Mouse (Mus musculus): ENCODE results near the gene Mvb12b. TPM values are rescaled to one million over a fixed set of nuclear protein-coding genes. Genes with fewer than 3 reads are reported as not detected.

Mvb12b gene
- polyA plus RNA-seq, 1 experiment from 2014 or later = 12.4 TPM

GRCm38 (mm10) chr2:33818385-33818784 is 69.4 kb downstream of the Mvb12b start:
- H3K27me3 ChIP-seq (ENCODE audit: control insufficient read depth, insufficient read depth, low read length) = peaks cover 5% of the 10 kb centered on the region; the same call in 1 of the 2 replicates
- H3K4me1 ChIP-seq (ENCODE audit: control insufficient read depth, insufficient read depth, low read length) = no peaks in the 10 kb centered on the region
- H3K4me2 ChIP-seq = no peak overlapping the region
- no peak overlapping the region for H3K4me3 ChIP-seq (ENCODE audit: low read depth, low read length)
- no peak overlapping the region for H3K9ac ChIP-seq (ENCODE audit: low read depth, low read length)
- no peak overlapping the region for H3K27ac ChIP-seq (ENCODE audit: low read depth, low read length)
- no peaks in the 10 kb centered on the region for H3K36me3 ChIP-seq (ENCODE audit: control insufficient read depth, insufficient read depth, low read length)
- 95% methylated on average over 2 of the region's 2 CpGs for WGBS (ENCODE audit: insufficient replicate concordance)
- no peak for ATAC-seq (replicated peaks; ENCODE audit: insufficient number of reproducible peaks, low FRiP score, low TSS enrichment)
- H3K9me3 ChIP-seq (replicated peaks; ENCODE audit: control insufficient read depth, low read length) = no peaks in the 10 kb centered on the region

GRCm38 (mm10) chr2:33817663-33818346 is 69.9 kb downstream of the Mvb12b start:
- H3K9ac ChIP-seq (ENCODE audit: low read depth, low read length) = no peak overlapping the region
- 73% methylated on average over 9 of the region's 9 CpGs for WGBS (ENCODE audit: insufficient replicate concordance)

GRCm38 (mm10) chr2:33817080-33817479 is 70.7 kb downstream of the Mvb12b start:
- no peak for ATAC-seq (replicated peaks; ENCODE audit: insufficient number of reproducible peaks, low FRiP score, low TSS enrichment)
- H3K9me3 ChIP-seq (replicated peaks; ENCODE audit: control insufficient read depth, low read length) = no peaks in the 10 kb centered on the region
- no peak overlapping the region for H3K4me2 ChIP-seq
- 0 out of 2 replicates have a peak, but pooled peaks cover under 1% of the 10 kb centered on the region for H3K4me1 ChIP-seq (ENCODE audit: control insufficient read depth, insufficient read depth, low read length)
- no peak overlapping the region for H3K9ac ChIP-seq (ENCODE audit: low read depth, low read length)
- no peaks in the 10 kb centered on the region for H3K36me3 ChIP-seq (ENCODE audit: control insufficient read depth, insufficient read depth, low read length)
- H3K4me3 ChIP-seq (ENCODE audit: low read depth, low read length) = no peak overlapping the region
- WGBS (ENCODE audit: insufficient replicate concordance) = 74% methylated on average over 4 of the region's 4 CpGs
- H3K27ac ChIP-seq (ENCODE audit: low read depth, low read length) = no peak overlapping the region
- peaks cover 5% of the 10 kb centered on the region; the same call in 1 of the 2 replicates for H3K27me3 ChIP-seq (ENCODE audit: control insufficient read depth, insufficient read depth, low read length)

More at GRCm38 (mm10) chr2:33817663-33818346, 69.9 kb downstream of the Mvb12b start:
- no peak overlapping the region for H3K27ac ChIP-seq (ENCODE audit: low read depth, low read length)
- peaks cover 5% of the 10 kb centered on the region; the same call in 1 of the 2 replicates for H3K27me3 ChIP-seq (ENCODE audit: control insufficient read depth, insufficient read depth, low read length)
- no peaks in the 10 kb centered on the region for H3K4me1 ChIP-seq (ENCODE audit: control insufficient read depth, insufficient read depth, low read length)
- ATAC-seq (replicated peaks; ENCODE audit: insufficient number of reproducible peaks, low FRiP score, low TSS enrichment) = no peak
- no peak overlapping the region for H3K4me2 ChIP-seq
- no peaks in the 10 kb centered on the region for H3K36me3 ChIP-seq (ENCODE audit: control insufficient read depth, insufficient read depth, low read length)
- H3K9me3 ChIP-seq (replicated peaks; ENCODE audit: control insufficient read depth, low read length) = no peaks in the 10 kb centered on the region
- no peak overlapping the region for H3K4me3 ChIP-seq (ENCODE audit: low read depth, low read length)

- H3K4me2 ChIP-seq = no peak overlapping the region
- WGBS (ENCODE audit: insufficient replicate concordance) = 62% methylated on average over 8 of the region's 8 CpGs
- 0 out of 2 replicates have a peak, but pooled peaks cover 3% of the 10 kb centered on the region for H3K4me1 ChIP-seq (ENCODE audit: control insufficient read depth, insufficient read depth, low read length)
- H3K27ac ChIP-seq (ENCODE audit: low read depth, low read length) = no peak overlapping the region
- H3K36me3 ChIP-seq (ENCODE audit: control insufficient read depth, insufficient read depth, low read length) = no peaks in the 10 kb centered on the region
- no peak overlapping the region for H3K9ac ChIP-seq (ENCODE audit: low read depth, low read length)
- no peak overlapping the region for H3K4me3 ChIP-seq (ENCODE audit: low read depth, low read length)
- H3K27me3 ChIP-seq (ENCODE audit: control insufficient read depth, insufficient read depth, low read length) = 0 out of 2 replicates have a peak, but pooled peaks cover 2% of the 10 kb centered on the region
- ATAC-seq (replicated peaks; ENCODE audit: insufficient number of reproducible peaks, low FRiP score, low TSS enrichment) = no peak
- H3K9me3 ChIP-seq (replicated peaks; ENCODE audit: control insufficient read depth, low read length) = no peaks in the 10 kb centered on the region
These were observed 73.2 kb downstream of the Mvb12b start for GRCm38 (mm10) chr2:33814581-33814980.

- no peaks in the 10 kb centered on the region for H3K9me3 ChIP-seq (replicated peaks; ENCODE audit: control insufficient read depth, low read length)
- H3K36me3 ChIP-seq (ENCODE audit: control insufficient read depth, insufficient read depth, low read length) = no peaks in the 10 kb centered on the region
- 42% methylated on average over 8 of the region's 8 CpGs for WGBS (ENCODE audit: insufficient replicate concordance)
- no peak overlapping the region for H3K27ac ChIP-seq (ENCODE audit: low read depth, low read length)
- no peak for ATAC-seq (replicated peaks; ENCODE audit: insufficient number of reproducible peaks, low FRiP score, low TSS enrichment)
- H3K4me2 ChIP-seq = no peak overlapping the region
- no peak overlapping the region for H3K9ac ChIP-seq (ENCODE audit: low read depth, low read length)
- no peak overlapping the region for H3K4me3 ChIP-seq (ENCODE audit: low read depth, low read length)
- H3K4me1 ChIP-seq (ENCODE audit: control insufficient read depth, insufficient read depth, low read length) = 0 out of 2 replicates have a peak, but pooled peaks cover 3% of the 10 kb centered on the region
- 0 out of 2 replicates have a peak, but pooled peaks cover 2% of the 10 kb centered on the region for H3K27me3 ChIP-seq (ENCODE audit: control insufficient read depth, insufficient read depth, low read length)
These were observed 74.1 kb downstream of the Mvb12b start for GRCm38 (mm10) chr2:33813501-33814240.

GRCm38 (mm10) chr2:33812980-33813379 is 74.8 kb downstream of the Mvb12b start:
- Histone ChIP-seq H3K27me3 (ENCODE audit: control insufficient read depth, insufficient read depth, low read length) (no peaks in the 10 kb centered on the region), H3K36me3 (ENCODE audit: control insufficient read depth, insufficient read depth, low read length) (no peaks in the 10 kb centered on the region), H3K27ac (ENCODE audit: low read depth, low read length) (no peak overlapping the region), H3K4me2 (no peak overlapping the region), H3K4me3 (ENCODE audit: low read depth, low read length) (no peak overlapping the region), H3K4me1 (ENCODE audit: control insufficient read depth, insufficient read depth, low read length) (0 out of 2 replicates have a peak, but pooled peaks cover 3% of the 10 kb centered on the region), H3K9ac (ENCODE audit: low read depth, low read length) (no peak overlapping the region), H3K9me3 (replicated peaks; ENCODE audit: control insufficient read depth, low read length) (no peaks in the 10 kb centered on the region)
- ATAC-seq (replicated peaks; ENCODE audit: insufficient number of reproducible peaks, low FRiP score, low TSS enrichment) = no peak
- whole genome bisulfite sequencing (ENCODE audit: insufficient replicate concordance) = 74% methylated on average over 11 of the region's 11 CpGs

- no peaks in the 10 kb centered on the region for H3K9me3 ChIP-seq (replicated peaks; ENCODE audit: control insufficient read depth, low read length)
- no peak overlapping the region for H3K27ac ChIP-seq (ENCODE audit: low read depth, low read length)
- no peak for ATAC-seq (replicated peaks; ENCODE audit: insufficient number of reproducible peaks, low FRiP score, low TSS enrichment)
- no peaks in the 10 kb centered on the region for H3K27me3 ChIP-seq (ENCODE audit: control insufficient read depth, insufficient read depth, low read length)
- WGBS (ENCODE audit: insufficient replicate concordance) = 71% methylated on average over 17 of the region's 17 CpGs
- no peak overlapping the region for H3K9ac ChIP-seq (ENCODE audit: low read depth, low read length)
- no peaks in the 10 kb centered on the region for H3K36me3 ChIP-seq (ENCODE audit: control insufficient read depth, insufficient read depth, low read length)
- H3K4me1 ChIP-seq (ENCODE audit: control insufficient read depth, insufficient read depth, low read length) = 0 out of 2 replicates have a peak, but pooled peaks cover 3% of the 10 kb centered on the region
- no peak overlapping the region for H3K4me2 ChIP-seq
- H3K4me3 ChIP-seq (ENCODE audit: low read depth, low read length) = no peak overlapping the region
These were observed 76.3 kb downstream of the Mvb12b start for GRCm38 (mm10) chr2:33811349-33811890.

DNA sequence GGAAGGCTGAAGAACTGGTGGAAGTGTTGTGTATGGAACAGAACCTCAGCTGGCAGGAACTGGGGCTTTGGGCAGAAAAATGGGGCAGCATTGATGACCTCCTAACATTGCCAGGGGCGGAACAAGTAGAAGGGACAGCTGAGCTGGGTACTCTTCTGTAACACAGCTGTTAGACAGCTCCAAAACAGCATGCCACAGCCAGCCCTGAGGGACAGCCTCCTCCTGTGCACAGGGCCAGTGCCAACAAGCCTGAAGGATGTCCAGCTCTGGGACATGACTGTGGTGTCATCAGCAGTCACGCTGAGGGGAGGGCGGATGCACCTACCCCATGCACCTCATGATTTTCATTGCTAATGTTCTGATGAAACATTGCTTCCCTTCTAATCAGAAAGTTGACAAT is 78.7 kb downstream of the Mvb12b start:
- no peak overlapping the region for H3K9ac ChIP-seq (ENCODE audit: low read depth, low read length)
- H3K9me3 ChIP-seq (replicated peaks; ENCODE audit: control insufficient read depth, low read length) = no peaks in the 10 kb centered on the region
- H3K27ac ChIP-seq (ENCODE audit: low read depth, low read length) = no peak overlapping the region
- no peak overlapping the region for H3K4me3 ChIP-seq (ENCODE audit: low read depth, low read length)
- 90% methylated on average over 3 of the region's 3 CpGs for WGBS (ENCODE audit: insufficient replicate concordance)
- no peaks in the 10 kb centered on the region for H3K36me3 ChIP-seq (ENCODE audit: control insufficient read depth, insufficient read depth, low read length)
- no peaks in the 10 kb centered on the region for H3K27me3 ChIP-seq (ENCODE audit: control insufficient read depth, insufficient read depth, low read length)
- no peak overlapping the region for H3K4me2 ChIP-seq
- no peak for ATAC-seq (replicated peaks; ENCODE audit: insufficient number of reproducible peaks, low FRiP score, low TSS enrichment)
- H3K4me1 ChIP-seq (ENCODE audit: control insufficient read depth, insufficient read depth, low read length) = 0 out of 2 replicates have a peak, but pooled peaks cover 3% of the 10 kb centered on the region

Measured in heart, embryonic 11.5 days (tissue).